Mouse (Mus musculus) ES-E14 (cell line): ENCODE data around the gene Crb3.

Experiments
- CHD2 ChIP-seq: IDR thresholded peaks from 2 replicates; pipeline ENCODE4 v1.6.1; 2014; ENCODE audit warnings: mild to moderate bottlenecking, low read depth, low read length, inconsistent platforms
- MAFK ChIP-seq: IDR thresholded peaks from 2 replicates; pipeline ENCODE4 v1.6.1; 2014; ENCODE audit warnings: mild to moderate bottlenecking, low read depth, low read length, inconsistent platforms; ENCODE audit not compliant: insufficient read depth
- ZC3H11A ChIP-seq: IDR thresholded peaks from 2 replicates; pipeline ENCODE4 v1.6.1; 2012; ENCODE audit warnings: low read depth, mild to moderate bottlenecking, inconsistent platforms, low read length, borderline replicate concordance
- ZNF384 ChIP-seq: IDR thresholded peaks from 2 replicates; pipeline ENCODE4 v1.6.1; 2012; ENCODE audit warnings: low read depth, low read length, inconsistent platforms

- TF ChIP-seq CHD2 (no peak), ZNF384 (no peak), ZC3H11A (no peak), MAFK (no peak)
Measured at GRCm38 (mm10) chr17:57094222-57094621, 35.3 kb downstream of the Crb3 start.
